Mouse (Mus musculus) ES-E14 (cell line): ENCODE measurements at regions not wholly inside any gene's neighbourhood (a gene's known extent, or its start where the extent isn't known, plus 50 kb on each side); places are given as distances from the start of the nearest gene placed in this dataset.

Experiments used
- DNase-seq: peaks from one replicate; pipeline ENCODE4 v3.0.0-alpha.2; 2013; ENCODE audit warnings: low read depth, low spot score
- H3K27ac ChIP-seq: 2 replicates; pipeline ENCODE4 v1.5.1; 2012; ENCODE audit warnings: low read depth, mild to moderate bottlenecking, low read length, moderate library complexity, mixed read lengths; ENCODE audit not compliant: poor library complexity, insufficient read depth, severe bottlenecking
- H3K36me3 ChIP-seq: 2 replicates; pipeline ENCODE4 v1.6.1; 2012; ENCODE audit warnings: mild to moderate bottlenecking, low read length, moderate library complexity, mixed read lengths; ENCODE audit not compliant: control insufficient read depth, poor library complexity, insufficient read depth, severe bottlenecking
- H3K4me1 ChIP-seq, 2 experiments: fragments of 150-350 bp in 1 of 2; sonication (generic) in 1 of 2; 2 replicates each; pipeline ENCODE4 v1.6.1; 2012; ENCODE audit warnings: low read length in 2 of 2, mild to moderate bottlenecking in 1 of 2, mixed read lengths in 1 of 2; ENCODE audit not compliant: control insufficient read depth in 2 of 2, insufficient read depth in 2 of 2, poor library complexity in 1 of 2
- H3K4me3 ChIP-seq, 2 experiments: fragments of 150-350 bp in 1 of 2; sonication (generic) in 1 of 2; 2 replicates each; pipeline ENCODE4 v1.5.1; 2012; ENCODE audit warnings: low read length in 2 of 2, low read depth in 1 of 2, mild to moderate bottlenecking in 1 of 2, mixed read lengths in 1 of 2; ENCODE audit not compliant: insufficient read depth in 1 of 2, poor library complexity in 1 of 2, severe bottlenecking in 1 of 2
- H3K9ac ChIP-seq: 2 replicates; pipeline ENCODE4 v1.6.1; 2012; ENCODE audit warnings: low read depth, mild to moderate bottlenecking, low read length, mixed read lengths; ENCODE audit not compliant: poor library complexity, insufficient read depth, severe bottlenecking
- H3K9me3 ChIP-seq: fragments of 150-350 bp; sonication (generic); 2 replicates; pipeline ENCODE4 v1.6.1; 2012; ENCODE audit warnings: low read depth, mild to moderate bottlenecking, low read length; ENCODE audit not compliant: control insufficient read depth, insufficient read depth
- CHD2 ChIP-seq: IDR thresholded peaks from 2 replicates; pipeline ENCODE4 v1.6.1; 2014; ENCODE audit warnings: mild to moderate bottlenecking, low read depth, low read length, inconsistent platforms
- HCFC1 ChIP-seq: IDR thresholded peaks from 2 replicates; pipeline ENCODE4 v1.6.1; 2012; ENCODE audit warnings: low read length, inconsistent platforms, borderline replicate concordance; ENCODE audit not compliant: insufficient read depth
- MAFK ChIP-seq: IDR thresholded peaks from 2 replicates; pipeline ENCODE4 v1.6.1; 2014; ENCODE audit warnings: mild to moderate bottlenecking, low read depth, low read length, inconsistent platforms; ENCODE audit not compliant: insufficient read depth
- ZC3H11A ChIP-seq: IDR thresholded peaks from 2 replicates; pipeline ENCODE4 v1.6.1; 2012; ENCODE audit warnings: low read depth, mild to moderate bottlenecking, inconsistent platforms, low read length, borderline replicate concordance
- ZNF384 ChIP-seq: IDR thresholded peaks from 2 replicates; pipeline ENCODE4 v1.6.1; 2012; ENCODE audit warnings: low read depth, low read length, inconsistent platforms
- in situ Hi-C, 2 experiments: fragments of 600-800 bp; cut with MboI; formaldehyde crosslinking; loops; one replicate each; pipeline ENCODE4 v1.15.1; 2025; ENCODE audit warnings: low sequenced_read_pairs in 2 of 2, inconsistent platforms in 1 of 2; ENCODE audit not compliant: unreplicated experiment in 2 of 2

GRCm38 (mm10) chr10:17602446-17602845 lies 120.6 kb upstream of the Cited2 start:
- Histone ChIP-seq H3K27ac (no peak overlapping the region), H3K4me3 (no peak overlapping the region), H3K4me1 (peaks cover 3 to 9% of the 10 kb centered on the region in 2 experiments; a peak in 3 of 4 replicates), H3K36me3 (no peaks in the 10 kb centered on the region), H3K9ac (no peak overlapping the region), H3K9me3 (no peaks in the 10 kb centered on the region)
- no peak for DNase-seq
- TF ChIP-seq ZNF384 = no peak
- no peak for TF ChIP-seq CHD2
- no peak for TF ChIP-seq ZC3H11A
- no peak for TF ChIP-seq HCFC1
- TF ChIP-seq MAFK = no peak
- in situ Hi-C loops = no loop called here

GRCm38 (mm10) chr10:17608220-17608619 lies 114.8 kb upstream of the Cited2 start:
- Histone ChIP-seq H3K4me3 (no peak overlapping the region), H3K4me1 (no peaks in the 10 kb centered on the region), H3K27ac (no peak overlapping the region), H3K36me3 (no peaks in the 10 kb centered on the region), H3K9ac (no peak overlapping the region), H3K9me3 (no peaks in the 10 kb centered on the region)
- in situ Hi-C loops = no loop called here
- no peak for DNase-seq
- TF ChIP-seq MAFK (no peak), HCFC1 (no peak), CHD2 (no peak), ZC3H11A (no peak), ZNF384 (no peak)

GRCm38 (mm10) chr10:17610592-17610991 lies 112.4 kb upstream of the Cited2 start:
- Histone ChIP-seq H3K4me3 (no peak overlapping the region), H3K4me1 (no peaks in the 10 kb centered on the region), H3K9me3 (no peaks in the 10 kb centered on the region), H3K27ac (no peak overlapping the region), H3K36me3 (no peaks in the 10 kb centered on the region), H3K9ac (no peak overlapping the region)
- in situ Hi-C loops = no loop called here
- no peak for DNase-seq
- TF ChIP-seq HCFC1 (no peak), ZNF384 (no peak), ZC3H11A (no peak), CHD2 (no peak), MAFK (no peak)

GRCm38 (mm10) chr10:17613281-17613680 lies 109.7 kb upstream of the Cited2 start:
- DNase-seq = no peak
- no peak overlapping the region for H3K4me3 ChIP-seq
- no peak for TF ChIP-seq CHD2
- TF ChIP-seq ZNF384 = no peak
- TF ChIP-seq HCFC1 = no peak
- TF ChIP-seq ZC3H11A = no peak
- TF ChIP-seq MAFK = no peak
- no peak overlapping the region for H3K27ac ChIP-seq
- in situ Hi-C loops = no loop called here
- no peaks in the 10 kb centered on the region for H3K4me1 ChIP-seq
- H3K36me3 ChIP-seq = no peaks in the 10 kb centered on the region
- H3K9ac ChIP-seq = no peak overlapping the region
- H3K9me3 ChIP-seq = no peaks in the 10 kb centered on the region

- in situ Hi-C loops = no loop called here
- no peak overlapping the region for H3K9ac ChIP-seq
- DNase-seq = no peak
- H3K9me3 ChIP-seq = no peaks in the 10 kb centered on the region
- no peak for TF ChIP-seq ZNF384
- no peak for TF ChIP-seq ZC3H11A
- TF ChIP-seq CHD2 = no peak
- TF ChIP-seq MAFK = no peak
- no peak for TF ChIP-seq HCFC1
- H3K4me1 ChIP-seq = no peaks in the 10 kb centered on the region
- no peaks in the 10 kb centered on the region for H3K36me3 ChIP-seq
- no peak overlapping the region for H3K4me3 ChIP-seq
- H3K27ac ChIP-seq = no peak overlapping the region
These were observed 105.0 kb upstream of the Cited2 start for GRCm38 (mm10) chr10:17618024-17618423.
